Mouse (Mus musculus): ENCODE results near the gene Mustn1. TPM values are rescaled to one million over a fixed set of nuclear protein-coding genes. Genes with fewer than 3 reads are reported as not detected.

The Mustn1 gene
- total RNA-seq (2012; rRNA removed) = 0.58 and 0.74 TPM in 2 replicates

DNA sequence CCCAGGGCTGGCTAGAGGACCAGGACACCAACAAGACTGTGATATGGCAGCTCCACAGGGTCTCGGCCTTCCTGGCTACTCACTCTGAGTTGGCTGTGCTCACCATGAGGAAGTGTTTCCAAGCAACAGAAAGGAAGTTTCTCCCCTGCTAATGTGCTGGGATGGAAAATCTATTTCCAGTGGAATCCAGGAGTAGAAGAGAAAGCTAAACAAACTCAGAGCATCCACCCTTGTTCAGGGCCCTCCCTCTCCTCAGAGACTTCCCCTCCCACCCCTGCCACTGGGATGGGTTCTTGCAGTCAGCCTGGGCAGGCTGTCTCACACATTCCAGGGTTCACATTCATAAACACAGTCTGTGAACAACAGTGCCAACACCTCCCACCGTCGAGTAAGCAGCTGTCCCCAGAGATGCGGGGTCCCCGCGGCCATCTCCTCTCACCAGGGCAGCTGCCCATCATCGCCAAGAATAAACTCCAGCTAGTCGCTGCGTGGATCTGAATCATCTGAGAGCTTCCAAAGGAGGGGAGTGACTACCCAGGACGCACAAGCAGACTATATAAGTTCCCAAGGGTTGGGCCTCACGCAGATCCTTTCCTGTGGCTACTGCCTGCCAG lies at the start of gene Mustn1:
Mustn1 (plus strand) TSS at position 243 of the 614 bp plus-strand sequence.
- Histone ChIP-seq H3K4me3 (ENCODE audit: insufficient read depth in 1 of 2, low read depth in 1 of 2, low read length in 2 of 2, poor library complexity in 1 of 2, severe bottlenecking in 1 of 2) (0 out of 4 replicates have a peak within 1 kb of the TSS, but pooled peaks of 1 of the 2 experiments have one; percentile 9), H3K27ac (ENCODE audit: insufficient read depth, low read depth, low read length, poor library complexity, severe bottlenecking) (no peak within 1 kb of the TSS), H3K4me1 (ENCODE audit: control insufficient read depth in 2 of 2, insufficient read depth in 2 of 2, low read length in 2 of 2, poor library complexity in 1 of 2) (peaks cover 0 to 12% of the 10 kb centered on the region in 2 experiments; a peak in 2 of 4 replicates), H3K9me3 (ENCODE audit: control insufficient read depth, insufficient read depth, low read depth, low read length) (no peaks in the 10 kb centered on the region), H3K36me3 (ENCODE audit: control insufficient read depth, insufficient read depth, low read length, poor library complexity, severe bottlenecking) (peaks cover 3% of the 10 kb centered on the region; the same call in 1 of the 2 replicates), H3K9ac (ENCODE audit: insufficient read depth, low read depth, low read length, poor library complexity, severe bottlenecking) (no peak within 1 kb of the TSS)
- in situ Hi-C loops (cut with MboI; ENCODE audit: low sequenced_read_pairs in 2 of 2, unreplicated experiment in 2 of 2) = no loop called here
- DNase-seq (ENCODE audit: low read depth, low spot score) = no peak
- TF ChIP-seq MAFK (IDR thresholded peaks at IDR 0.05; ENCODE audit: insufficient read depth, low read depth, low read length) = no peak
- no peak for TF ChIP-seq HCFC1 (IDR thresholded peaks at IDR 0.05; ENCODE audit: borderline replicate concordance, insufficient read depth, low read length)
- TF ChIP-seq ZC3H11A (IDR thresholded peaks at IDR 0.05; ENCODE audit: borderline replicate concordance, low read depth, low read length) = no peak
- TF ChIP-seq CHD2 (IDR thresholded peaks at IDR 0.05; ENCODE audit: low read depth, low read length) = no peak
- TF ChIP-seq ZNF384 (IDR thresholded peaks at IDR 0.05; ENCODE audit: low read depth, low read length) = no peak

DNA sequence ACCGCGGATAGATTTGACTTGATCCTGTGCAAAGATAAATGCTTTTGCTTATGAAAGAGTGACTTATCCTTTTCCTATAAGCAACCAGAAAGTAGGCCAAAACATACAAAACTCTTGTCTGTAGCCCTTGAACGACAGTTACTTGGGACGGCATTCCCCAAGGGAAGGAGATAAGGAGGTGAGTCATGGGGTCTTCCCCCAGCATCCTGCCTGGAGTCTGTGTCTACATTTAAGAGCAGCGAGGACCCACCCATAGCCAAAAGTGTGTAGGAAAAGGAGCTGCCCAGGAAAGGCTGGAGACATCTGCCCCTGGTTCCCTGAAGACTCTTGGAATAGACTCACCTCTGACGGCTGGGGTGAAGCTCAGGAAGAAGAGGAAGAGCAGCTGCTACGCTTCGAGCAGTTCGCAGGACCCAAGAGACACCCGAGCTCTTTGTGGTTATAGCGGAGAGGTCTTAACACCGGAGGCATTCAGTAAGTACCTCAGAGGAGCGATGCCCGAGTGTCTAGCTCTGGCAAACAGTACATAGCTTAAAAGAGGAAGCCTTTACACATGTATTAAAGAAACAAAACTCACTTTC lies 41.5 kb upstream of the Mustn1 start:
- no peaks in the 10 kb centered on the region for H3K9me3 ChIP-seq (ENCODE audit: control insufficient read depth, insufficient read depth, low read depth, low read length)
- DNase-seq (ENCODE audit: low read depth, low spot score) = no peak
- H3K4me3 ChIP-seq (ENCODE audit: insufficient read depth in 1 of 2, low read depth in 1 of 2, low read length in 2 of 2, poor library complexity in 1 of 2, severe bottlenecking in 1 of 2) = no peak overlapping the region
- no peak overlapping the region for H3K27ac ChIP-seq (ENCODE audit: insufficient read depth, low read depth, low read length, poor library complexity, severe bottlenecking)
- H3K9ac ChIP-seq (ENCODE audit: insufficient read depth, low read depth, low read length, poor library complexity, severe bottlenecking) = no peak overlapping the region
- no peaks in the 10 kb centered on the region for H3K4me1 ChIP-seq (ENCODE audit: control insufficient read depth in 2 of 2, insufficient read depth in 2 of 2, low read length in 2 of 2, poor library complexity in 1 of 2)
- in situ Hi-C loops (cut with MboI; ENCODE audit: low sequenced_read_pairs in 2 of 2, unreplicated experiment in 2 of 2) = no loop called here
- no peaks in the 10 kb centered on the region; the same call in 1 of the 2 replicates for H3K36me3 ChIP-seq (ENCODE audit: control insufficient read depth, insufficient read depth, low read length, poor library complexity, severe bottlenecking)
- TF ChIP-seq ZNF384 (IDR thresholded peaks at IDR 0.05; ENCODE audit: low read depth, low read length) (no peak), ZC3H11A (IDR thresholded peaks at IDR 0.05; ENCODE audit: borderline replicate concordance, low read depth, low read length) (no peak), HCFC1 (IDR thresholded peaks at IDR 0.05; ENCODE audit: borderline replicate concordance, insufficient read depth, low read length) (no peak), MAFK (IDR thresholded peaks at IDR 0.05; ENCODE audit: insufficient read depth, low read depth, low read length) (no peak), CHD2 (IDR thresholded peaks at IDR 0.05; ENCODE audit: low read depth, low read length) (no peak)

DNA sequence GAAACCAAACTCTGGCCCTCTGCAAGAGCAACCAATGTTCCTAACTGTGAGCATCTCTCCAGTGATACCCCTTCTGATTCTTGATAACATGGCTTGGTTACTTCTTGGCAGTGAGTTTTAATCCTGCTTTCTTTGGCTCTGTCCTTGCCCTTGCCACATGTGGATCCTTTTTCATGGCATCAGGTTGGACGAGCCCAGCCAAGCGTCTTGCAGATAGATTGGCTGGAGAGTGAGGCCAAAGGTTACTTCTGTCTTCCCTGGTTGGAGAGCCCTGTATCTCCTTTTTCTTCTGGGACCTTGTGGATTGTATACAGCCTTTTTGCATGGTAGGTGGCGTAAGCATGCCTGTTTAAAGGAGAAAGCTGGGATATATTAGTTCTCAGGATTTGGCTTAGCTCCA lies 35.3 kb upstream of the Mustn1 start:
- Histone ChIP-seq H3K9me3 (ENCODE audit: control insufficient read depth, insufficient read depth, low read depth, low read length) (no peaks in the 10 kb centered on the region), H3K9ac (ENCODE audit: insufficient read depth, low read depth, low read length, poor library complexity, severe bottlenecking) (no peak overlapping the region), H3K36me3 (ENCODE audit: control insufficient read depth, insufficient read depth, low read length, poor library complexity, severe bottlenecking) (no peaks in the 10 kb centered on the region; the same call in 1 of the 2 replicates), H3K4me1 (ENCODE audit: control insufficient read depth in 2 of 2, insufficient read depth in 2 of 2, low read length in 2 of 2, poor library complexity in 1 of 2) (no peaks in the 10 kb centered on the region), H3K27ac (ENCODE audit: insufficient read depth, low read depth, low read length, poor library complexity, severe bottlenecking) (no peak overlapping the region), H3K4me3 (ENCODE audit: insufficient read depth in 1 of 2, low read depth in 1 of 2, low read length in 2 of 2, poor library complexity in 1 of 2, severe bottlenecking in 1 of 2) (no peak overlapping the region)
- in situ Hi-C loops (cut with MboI; ENCODE audit: low sequenced_read_pairs in 2 of 2, unreplicated experiment in 2 of 2) = no loop called here
- DNase-seq (ENCODE audit: low read depth, low spot score) = no peak
- TF ChIP-seq ZNF384 (IDR thresholded peaks at IDR 0.05; ENCODE audit: low read depth, low read length) (no peak), CHD2 (IDR thresholded peaks at IDR 0.05; ENCODE audit: low read depth, low read length) (no peak), HCFC1 (IDR thresholded peaks at IDR 0.05; ENCODE audit: borderline replicate concordance, insufficient read depth, low read length) (no peak), MAFK (IDR thresholded peaks at IDR 0.05; ENCODE audit: insufficient read depth, low read depth, low read length) (no peak), ZC3H11A (IDR thresholded peaks at IDR 0.05; ENCODE audit: borderline replicate concordance, low read depth, low read length) (no peak)

DNA sequence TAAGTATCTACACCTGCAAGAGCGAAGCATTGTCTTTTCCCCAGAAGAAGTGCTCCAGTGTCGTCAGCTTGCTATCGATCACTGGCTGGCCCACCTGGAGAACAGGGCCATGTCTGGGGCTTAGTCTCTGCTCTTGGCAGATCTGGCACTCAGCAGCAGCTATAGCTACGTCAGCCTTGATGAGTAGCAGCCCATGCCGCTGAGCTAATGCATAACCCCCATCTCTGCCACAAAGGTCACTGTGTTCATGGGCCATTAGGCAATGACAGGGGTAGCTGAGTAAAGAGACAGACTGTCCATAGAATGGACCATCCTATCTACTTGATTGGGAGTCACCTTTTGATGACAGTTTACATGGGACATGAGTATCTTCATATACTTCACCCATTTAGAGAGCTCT lies 28.5 kb upstream of the Mustn1 start:
- in situ Hi-C loops (cut with MboI; ENCODE audit: low sequenced_read_pairs in 2 of 2, unreplicated experiment in 2 of 2) = loop anchor here in 1 of 2 experiments (10.0 kb wide), 1 partner anchor 56 kb away; no protein-coding TSS in a partner anchor
- no peaks in the 10 kb centered on the region for H3K9me3 ChIP-seq (ENCODE audit: control insufficient read depth, insufficient read depth, low read depth, low read length)
- H3K4me3 ChIP-seq (ENCODE audit: insufficient read depth in 1 of 2, low read depth in 1 of 2, low read length in 2 of 2, poor library complexity in 1 of 2, severe bottlenecking in 1 of 2) = no peak overlapping the region
- TF ChIP-seq CHD2 (IDR thresholded peaks at IDR 0.05; ENCODE audit: low read depth, low read length) (no peak), MAFK (IDR thresholded peaks at IDR 0.05; ENCODE audit: insufficient read depth, low read depth, low read length) (no peak), HCFC1 (IDR thresholded peaks at IDR 0.05; ENCODE audit: borderline replicate concordance, insufficient read depth, low read length) (no peak), ZNF384 (IDR thresholded peaks at IDR 0.05; ENCODE audit: low read depth, low read length) (no peak), ZC3H11A (IDR thresholded peaks at IDR 0.05; ENCODE audit: borderline replicate concordance, low read depth, low read length) (no peak)
- DNase-seq (ENCODE audit: low read depth, low spot score) = no peak
- 0 out of 4 replicates have a peak, but pooled peaks cover 0 to 2% of the 10 kb centered on the region in 2 experiments for H3K4me1 ChIP-seq (ENCODE audit: control insufficient read depth in 2 of 2, insufficient read depth in 2 of 2, low read length in 2 of 2, poor library complexity in 1 of 2)
- no peak overlapping the region for H3K9ac ChIP-seq (ENCODE audit: insufficient read depth, low read depth, low read length, poor library complexity, severe bottlenecking)
- peaks cover 2% of the 10 kb centered on the region; the same call in 1 of the 2 replicates for H3K36me3 ChIP-seq (ENCODE audit: control insufficient read depth, insufficient read depth, low read length, poor library complexity, severe bottlenecking)
- no peak overlapping the region for H3K27ac ChIP-seq (ENCODE audit: insufficient read depth, low read depth, low read length, poor library complexity, severe bottlenecking)

Data from ES-E14 (cell line).